Mouse (Mus musculus) neural tube, embryonic 15.5 days (tissue): ENCODE results near the gene Gm17268. TPM values are rescaled to one million over a fixed set of nuclear protein-coding genes. Genes with fewer than 3 reads are reported as not detected.

Experiments
- ATAC-seq: fragments of 200-750 bp; cut with Nextera tagmentation; 2 replicates; pipeline ENCODE4 v1.8.0; 2017; ENCODE audit warnings: mild to moderate bottlenecking, moderate TSS enrichment, moderate library complexity; ENCODE audit not compliant: low FRiP score
- H3K27ac ChIP-seq: fragments of 300-500 bp; sonication (generic); replicated peaks from 2 replicates; pipeline ENCODE4 v1.5.1; 2015; ENCODE audit warnings: mild to moderate bottlenecking, inconsistent platforms
- H3K27me3 ChIP-seq: fragments of 300-500 bp; sonication (generic); replicated peaks from 2 replicates; pipeline ENCODE4 v1.6.1; 2015; ENCODE audit warnings: inconsistent platforms
- H3K36me3 ChIP-seq: fragments of 300-500 bp; sonication (generic); 2 replicates; pipeline ENCODE4 v1.6.1; 2015; ENCODE audit warnings: inconsistent platforms
- H3K4me1 ChIP-seq: fragments of 300-500 bp; sonication (generic); 2 replicates; pipeline ENCODE4 v1.6.1; 2015; ENCODE audit warnings: inconsistent platforms
- H3K4me2 ChIP-seq: fragments of 300-500 bp; sonication (generic); 2 replicates; pipeline ENCODE4 v1.6.1; 2015; ENCODE audit warnings: inconsistent platforms, mild to moderate bottlenecking, moderate library complexity
- H3K4me3 ChIP-seq: fragments of 300-500 bp; sonication (generic); replicated peaks from 2 replicates; pipeline ENCODE4 v1.5.1; 2015; ENCODE audit warnings: mild to moderate bottlenecking, inconsistent platforms
- H3K9ac ChIP-seq: fragments of 300-500 bp; sonication (generic); replicated peaks from 2 replicates; pipeline ENCODE4 v1.6.1; 2015; ENCODE audit warnings: mild to moderate bottlenecking, inconsistent platforms
- H3K9me3 ChIP-seq: fragments of 300-500 bp; sonication (generic); replicated peaks from 2 replicates; pipeline ENCODE4 v1.6.1; 2016; ENCODE audit warnings: inconsistent platforms
- WGBS: fragments of 180-500 bp; shearing (Covaris S2); methylation state at CpG from one replicate; pipeline ENCODE4 v1.1.7; 2015; ENCODE audit warnings: mixed read lengths; 5-methylcytosine and 5-hydroxymethylcytosine counted together
- polyA plus RNA-seq: library from polyadenylated mRNA; unstranded; fragments of >200 nt; fragmentation: Nextera tagmentation; extraction: Ambion mirVana; gene quantifications from 2 replicates; pipeline ENCODE4 v1.2.1, GENCODE M21; 2015

Gm17268 gene
- polyA plus RNA-seq, 1 experiment from 2014 or later: not detected

GRCm38 (mm10) chr11:82057646-82058045, 19.3 kb upstream of the Gm17268 start, which contains the start of gene Ccl11:
Ccl11 (plus strand) TSS chr11:82057823.
- Histone ChIP-seq H3K36me3 (no peaks in the 10 kb centered on the region), H3K27me3 (no peaks in the 10 kb centered on the region), H3K4me3 (no peak within 1 kb of the TSS), H3K4me1 (no peaks in the 10 kb centered on the region), H3K27ac (no peak within 1 kb of the TSS), H3K9ac (no peak within 1 kb of the TSS), H3K9me3 (no peaks in the 10 kb centered on the region), H3K4me2 (no peak within 1 kb of the TSS)
- ATAC-seq: no peak
- WGBS: 90% methylated on average over 6 of the region's 6 CpGs

DNA sequence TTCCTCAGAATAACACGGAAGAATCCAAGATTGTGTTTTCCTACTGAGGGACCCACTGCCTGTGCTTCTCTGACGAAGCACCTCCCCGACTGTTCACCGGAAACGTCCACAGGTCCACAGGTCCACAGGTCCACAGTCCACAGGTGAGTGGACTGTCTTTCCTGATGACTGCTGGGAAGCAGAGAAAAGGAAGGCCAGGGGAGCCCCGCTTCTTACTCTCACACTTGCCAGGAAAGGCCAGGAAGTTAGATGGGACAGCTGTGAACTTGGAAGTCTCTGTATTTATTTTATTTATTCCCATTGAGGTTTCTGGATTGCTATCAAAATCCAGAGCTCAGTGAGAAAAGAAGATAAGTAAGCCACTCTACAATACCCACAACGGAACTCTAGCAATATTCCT, 15.5 kb upstream of the Gm17268 start:
- H3K4me3 ChIP-seq: no peak overlapping the region
- WGBS: 91% methylated on average over 7 of the region's 7 CpGs
- no peaks in the 10 kb centered on the region for H3K27me3 ChIP-seq
- H3K36me3 ChIP-seq: no peaks in the 10 kb centered on the region
- ATAC-seq: no peak
- no peak overlapping the region for H3K27ac ChIP-seq
- no peak overlapping the region for H3K4me2 ChIP-seq
- H3K4me1 ChIP-seq: no peaks in the 10 kb centered on the region
- no peak overlapping the region for H3K9ac ChIP-seq
- H3K9me3 ChIP-seq: no peaks in the 10 kb centered on the region

- Histone ChIP-seq H3K9me3 (no peaks in the 10 kb centered on the region), H3K36me3 (no peaks in the 10 kb centered on the region), H3K4me3 (no peak overlapping the region), H3K27ac (no peak overlapping the region), H3K4me1 (no peaks in the 10 kb centered on the region), H3K9ac (no peak overlapping the region), H3K27me3 (no peaks in the 10 kb centered on the region), H3K4me2 (no peak overlapping the region)
- ATAC-seq: no peak
- WGBS: 55% methylated on average over 6 of the region's 6 CpGs
These were observed 9.5 kb upstream of the Gm17268 start for GRCm38 (mm10) chr11:82047746-82048415.

GRCm38 (mm10) chr11:82045471-82045870, 7.1 kb upstream of the Gm17268 start, which contains the start of gene Ccl7:
Ccl7 (plus strand) TSS chr11:82045712.
- H3K4me2 ChIP-seq: no peak within 1 kb of the TSS
- H3K9ac ChIP-seq: no peak within 1 kb of the TSS
- 74% methylated on average over 3 of the region's 3 CpGs for WGBS
- H3K27ac ChIP-seq: no peak within 1 kb of the TSS
- H3K4me1 ChIP-seq: no peaks in the 10 kb centered on the region
- no peaks in the 10 kb centered on the region for H3K9me3 ChIP-seq
- no peak for ATAC-seq
- H3K36me3 ChIP-seq: no peaks in the 10 kb centered on the region
- H3K27me3 ChIP-seq: no peaks in the 10 kb centered on the region
- H3K4me3 ChIP-seq: no peak within 1 kb of the TSS

- no peak for ATAC-seq
- Histone ChIP-seq H3K36me3 (no peaks in the 10 kb centered on the region), H3K9me3 (no peaks in the 10 kb centered on the region), H3K27me3 (no peaks in the 10 kb centered on the region), H3K4me2 (no peak overlapping the region), H3K27ac (no peak overlapping the region), H3K9ac (no peak overlapping the region), H3K4me3 (no peak overlapping the region), H3K4me1 (peaks cover 12% of the 10 kb centered on the region)
- WGBS: 90% methylated on average over 4 of the region's 4 CpGs
These were observed 3.3 kb upstream of the Gm17268 start for GRCm38 (mm10) chr11:82041671-82042080.

- WGBS: 29% methylated on average over 3 of the region's 3 CpGs
- Histone ChIP-seq H3K9ac (no peak overlapping the region), H3K36me3 (no peaks in the 10 kb centered on the region), H3K4me2 (no peak overlapping the region), H3K4me1 (peaks cover 19% of the 10 kb centered on the region), H3K9me3 (no peaks in the 10 kb centered on the region), H3K27ac (no peak overlapping the region), H3K27me3 (no peaks in the 10 kb centered on the region), H3K4me3 (no peak overlapping the region)
- ATAC-seq: no peak
These were observed 834 bp upstream of the Gm17268 start for GRCm38 (mm10) chr11:82039132-82039660.

DNA sequence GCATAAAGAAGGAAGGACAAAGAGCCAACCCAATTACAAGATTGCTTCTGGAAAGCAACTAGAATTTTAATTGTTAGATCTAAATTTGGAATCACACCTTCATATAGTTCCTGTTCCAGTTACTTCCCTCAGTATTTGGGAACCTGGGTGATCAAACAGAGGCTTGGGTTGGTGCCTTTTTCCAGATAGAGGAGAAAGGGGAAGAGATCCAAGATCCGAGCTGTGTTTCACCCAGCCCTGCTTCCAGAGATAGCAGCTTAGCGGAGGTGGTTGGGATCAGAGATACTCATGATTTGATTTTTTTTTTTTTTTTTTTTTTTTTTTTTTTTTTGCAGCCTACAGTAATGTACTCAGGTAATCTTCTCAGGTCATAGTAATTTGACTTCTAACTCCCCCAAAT, 2.5 kb downstream of the Gm17268 start:
- no peak overlapping the region for H3K4me2 ChIP-seq
- no peak overlapping the region for H3K4me3 ChIP-seq
- ATAC-seq: no peak
- H3K9me3 ChIP-seq: no peaks in the 10 kb centered on the region
- H3K9ac ChIP-seq: no peak overlapping the region
- no peaks in the 10 kb centered on the region for H3K36me3 ChIP-seq
- no peak overlapping the region for H3K27ac ChIP-seq
- no peaks in the 10 kb centered on the region for H3K27me3 ChIP-seq
- WGBS: 91% methylated on average over 2 of the region's 2 CpGs
- peaks cover 32% of the 10 kb centered on the region for H3K4me1 ChIP-seq

GRCm38 (mm10) chr11:82035356-82035755, 3.0 kb downstream of the Gm17268 start, which contains the start of gene Ccl2:
Ccl2 (plus strand) TSS chr11:82035571.
- H3K4me2 ChIP-seq: 0 out of 2 replicates have a peak within 1 kb of the TSS, but pooled peaks have one; percentile 13
- H3K27ac ChIP-seq: 0 out of 2 replicates have a peak within 1 kb of the TSS, but pooled peaks have one; percentile 23
- H3K9ac ChIP-seq: no peak within 1 kb of the TSS
- no peaks in the 10 kb centered on the region for H3K27me3 ChIP-seq
- no peak within 1 kb of the TSS for H3K4me3 ChIP-seq
- 28% methylated on average over 5 of the region's 5 CpGs for WGBS
- H3K36me3 ChIP-seq: no peaks in the 10 kb centered on the region
- H3K4me1 ChIP-seq: peaks cover 32% of the 10 kb centered on the region
- no peaks in the 10 kb centered on the region for H3K9me3 ChIP-seq
- ATAC-seq: no peak

DNA sequence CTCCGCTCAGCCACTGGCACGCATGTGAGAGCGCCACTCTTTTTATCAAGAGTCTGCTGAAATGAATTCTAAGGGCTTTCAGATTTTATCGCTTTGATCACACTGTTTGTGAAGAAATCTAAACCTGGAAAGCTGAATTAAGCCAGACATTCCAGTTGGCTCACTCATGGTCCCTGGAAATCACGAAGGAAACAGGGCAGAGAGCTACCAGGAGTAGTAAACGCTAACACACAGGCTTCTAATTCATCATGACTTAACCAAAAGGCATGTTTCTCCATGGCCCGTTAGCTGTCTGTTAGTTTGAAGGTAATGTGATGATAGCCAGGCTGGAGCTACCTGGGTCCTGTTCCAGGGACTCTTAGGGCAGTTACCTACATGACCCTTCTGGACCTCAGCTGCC, 3.9 kb downstream of the Gm17268 start:
- 93% methylated on average over 7 of the region's 7 CpGs for WGBS
- peaks cover 28% of the 10 kb centered on the region for H3K4me1 ChIP-seq
- H3K27me3 ChIP-seq: no peaks in the 10 kb centered on the region
- no peak for ATAC-seq
- H3K9me3 ChIP-seq: no peaks in the 10 kb centered on the region
- no peak overlapping the region for H3K4me2 ChIP-seq
- H3K4me3 ChIP-seq: no peak overlapping the region
- no peaks in the 10 kb centered on the region for H3K36me3 ChIP-seq
- no peak overlapping the region for H3K9ac ChIP-seq
- H3K27ac ChIP-seq: 0 out of 2 replicates have a peak overlapping the region, but pooled peaks have one; percentile 23

DNA sequence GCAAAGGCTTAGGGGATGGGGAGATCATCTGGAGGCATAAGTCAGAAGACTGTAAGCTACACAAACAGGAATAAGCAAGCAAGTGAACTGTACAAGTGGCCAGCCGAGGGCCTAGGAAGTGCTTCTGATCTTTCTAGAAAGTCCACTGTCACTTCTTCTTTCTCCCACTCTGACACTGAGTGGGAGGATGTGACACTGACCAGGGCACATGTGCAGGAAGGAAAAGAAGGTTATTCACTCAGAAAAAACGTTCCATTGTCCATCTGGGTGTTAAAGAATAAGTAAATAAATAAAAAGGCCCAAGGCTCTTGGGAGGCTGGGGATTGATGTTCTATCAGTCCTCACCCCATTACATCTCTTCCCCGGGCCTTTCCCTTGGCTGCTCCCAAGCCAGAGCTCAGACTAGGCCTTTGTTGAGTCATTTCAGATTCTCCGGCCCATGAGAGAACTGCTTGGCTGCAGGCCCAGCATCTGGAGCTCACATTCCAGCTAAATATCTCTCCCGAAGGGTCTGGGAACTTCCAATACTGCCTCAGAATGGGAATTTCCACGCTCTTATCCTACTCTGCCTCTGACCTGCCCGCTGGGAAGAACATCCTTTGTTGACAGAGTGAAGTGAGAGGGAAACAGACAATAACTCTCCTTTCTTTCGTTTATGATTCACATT, 5.6 kb downstream of the Gm17268 start:
- Histone ChIP-seq H3K4me3 (no peak overlapping the region), H3K4me2 (no peak overlapping the region), H3K9me3 (no peaks in the 10 kb centered on the region), H3K27ac (peak overlapping the region; percentile 72), H3K36me3 (no peaks in the 10 kb centered on the region), H3K4me1 (peaks cover 20% of the 10 kb centered on the region), H3K27me3 (no peaks in the 10 kb centered on the region), H3K9ac (no peak overlapping the region)
- 23% methylated on average over 8 of the region's 8 CpGs for WGBS
- no peak for ATAC-seq

GRCm38 (mm10) chr11:82032136-82032535, 6.2 kb downstream of the Gm17268 start:
- Histone ChIP-seq H3K27me3 (no peaks in the 10 kb centered on the region), H3K9me3 (no peaks in the 10 kb centered on the region), H3K4me1 (peaks cover 20% of the 10 kb centered on the region), H3K4me2 (no peak overlapping the region), H3K4me3 (no peak overlapping the region), H3K27ac (peak overlapping the region; percentile 72), H3K9ac (no peak overlapping the region), H3K36me3 (no peaks in the 10 kb centered on the region)
- no peak for ATAC-seq

DNA sequence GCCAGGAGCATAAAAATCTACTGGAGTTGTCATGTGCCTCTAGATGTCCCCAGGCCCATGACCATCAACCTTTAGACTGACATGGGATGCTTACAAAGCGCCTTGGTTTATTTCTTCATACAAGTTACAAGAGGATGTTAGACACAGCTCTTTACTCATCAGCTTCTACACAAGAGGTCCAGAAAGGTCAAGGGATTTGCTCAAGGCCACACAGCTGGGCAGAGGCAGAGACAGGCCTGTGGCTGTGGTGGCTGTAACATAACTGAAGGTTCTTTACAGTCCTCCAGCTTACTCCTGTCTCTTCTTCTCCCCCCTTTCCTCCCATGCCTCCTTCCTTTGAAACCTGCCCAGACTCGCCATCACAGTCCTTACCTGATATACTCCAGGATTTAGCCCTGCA, 8.2 kb downstream of the Gm17268 start:
- Histone ChIP-seq H3K9ac (no peak overlapping the region), H3K4me3 (no peak overlapping the region), H3K27ac (no peak overlapping the region), H3K9me3 (no peaks in the 10 kb centered on the region), H3K4me2 (no peak overlapping the region), H3K4me1 (peaks cover 15% of the 10 kb centered on the region), H3K36me3 (no peaks in the 10 kb centered on the region), H3K27me3 (no peaks in the 10 kb centered on the region)
- ATAC-seq: no peak
- WGBS: 81% methylated on average over 2 of the region's 2 CpGs
